Mouse (Mus musculus) gonadal fat pad, adult 2 months (tissue): Measurements from ENCODE around the gene Tsnaxip1. TPM values are rescaled to one million over a fixed set of nuclear protein-coding genes. Genes with fewer than 3 reads are reported as not detected.
A peak's percentile ranks its signal among the peaks of the same experiment; 100 is the strongest.

Source experiments
- DNase-seq: peaks from one replicate; pipeline ENCODE4 v3.0.0-alpha.2; 2012; ENCODE audit warnings: low read depth
- polyA plus RNA-seq: library from polyadenylated mRNA; depleted of rRNA; stranded (reverse); fragments of >200 nt; gene quantifications from 2 replicates; pipeline ENCODE4 v1.2.3, GENCODE M21; 2012; rRNA removed

Gene Tsnaxip1
- 1.1 and 1.2 TPM in 2 replicates for polyA plus RNA-seq

- peak; percentile 95 for DNase-seq
Observed at GRCm38 (mm10) chr8:105826861-105827848, at the start of gene Tsnaxip1, which contains the start of gene Ranbp10. Tsnaxip1 (plus strand) TSS chr8:105827731. Ranbp10 (minus strand) TSS chr8:105827350.

GRCm38 (mm10) chr8:105777833-105778232, 49.7 kb upstream of the Tsnaxip1 start:
- no peak for DNase-seq

DNA sequence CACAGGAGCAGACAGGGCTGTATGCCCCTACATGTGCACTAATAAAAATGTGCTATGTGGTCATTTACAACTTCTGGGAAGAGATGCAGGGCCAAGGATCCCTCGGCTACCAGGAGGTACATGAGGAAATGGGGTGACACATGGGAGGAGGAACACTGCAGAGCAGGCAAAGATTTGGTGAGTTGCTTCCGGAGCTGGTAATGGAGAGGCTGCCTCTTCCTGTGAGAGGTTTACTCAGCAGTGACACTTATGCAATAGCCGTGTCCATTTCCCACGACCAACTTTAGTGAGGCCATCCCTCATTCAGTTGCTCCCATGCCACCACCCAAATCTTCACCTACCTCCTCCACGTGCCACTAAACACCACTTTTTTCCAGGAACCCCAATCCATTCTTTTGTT, 47.2 kb upstream of the Tsnaxip1 start:
- no peak for DNase-seq

GRCm38 (mm10) chr8:105788241-105788640, 39.3 kb upstream of the Tsnaxip1 start:
- no peak for DNase-seq

GRCm38 (mm10) chr8:105788927-105789326, 38.6 kb upstream of the Tsnaxip1 start:
- DNase-seq = no peak

GRCm38 (mm10) chr8:105789626-105790025, 37.9 kb upstream of the Tsnaxip1 start:
- no peak for DNase-seq

DNA sequence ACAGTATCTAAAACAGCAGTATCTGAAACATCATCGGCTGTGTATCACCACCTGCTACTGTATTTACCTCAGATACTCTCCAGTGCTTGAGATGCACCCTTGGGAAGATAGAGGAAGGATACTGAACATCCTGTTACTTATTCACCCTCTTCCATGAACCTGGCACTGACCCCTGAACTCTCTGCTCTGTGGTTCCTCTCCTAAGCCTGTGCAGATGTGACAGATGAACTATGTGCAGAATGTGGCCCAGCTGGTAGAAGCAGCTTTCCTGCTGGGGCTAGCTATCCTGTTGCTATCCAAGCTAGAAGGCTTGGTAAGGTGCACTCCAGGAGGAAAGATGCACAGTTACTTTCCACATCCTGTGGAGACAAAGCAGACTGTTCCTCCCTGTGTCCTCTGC, 34.2 kb upstream of the Tsnaxip1 start:
- DNase-seq = no peak

GRCm38 (mm10) chr8:105794009-105794598, 33.4 kb upstream of the Tsnaxip1 start:
- no peak for DNase-seq

GRCm38 (mm10) chr8:105795785-105796184, 31.7 kb upstream of the Tsnaxip1 start:
- DNase-seq = no peak

- no peak for DNase-seq
Observed at GRCm38 (mm10) chr8:105798408-105798807, 29.1 kb upstream of the Tsnaxip1 start.

GRCm38 (mm10) chr8:105799091-105799812, 28.3 kb upstream of the Tsnaxip1 start:
- DNase-seq = no peak

- no peak for DNase-seq
Observed at GRCm38 (mm10) chr8:105801153-105801904, 26.2 kb upstream of the Tsnaxip1 start.

GRCm38 (mm10) chr8:105804797-105805196, 22.7 kb upstream of the Tsnaxip1 start:
- DNase-seq = no peak

- DNase-seq = no peak
Observed at GRCm38 (mm10) chr8:105805346-105805745, 22.2 kb upstream of the Tsnaxip1 start.

- DNase-seq = no peak
Observed at GRCm38 (mm10) chr8:105805964-105806363, 21.6 kb upstream of the Tsnaxip1 start.

GRCm38 (mm10) chr8:105807766-105808165, 19.8 kb upstream of the Tsnaxip1 start:
- no peak for DNase-seq

DNA sequence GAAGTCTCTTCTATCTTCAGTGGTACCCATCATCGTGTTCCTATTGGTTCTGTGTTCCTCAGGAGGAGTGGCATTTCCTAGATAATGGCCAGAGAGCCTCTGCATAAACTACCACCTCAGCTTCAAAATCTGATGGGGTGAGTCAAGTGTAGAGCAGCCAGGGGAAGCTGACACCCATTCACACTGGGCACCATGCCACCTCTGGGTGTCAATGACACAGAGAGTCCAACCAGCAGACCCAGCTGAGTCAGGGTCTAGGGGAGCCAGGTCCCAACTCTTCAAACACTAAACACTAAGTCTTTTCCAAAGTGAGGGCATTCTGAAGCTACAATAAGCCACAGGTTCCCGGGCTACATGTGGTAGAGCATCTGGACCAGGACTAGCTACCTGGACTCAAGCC, 19.1 kb upstream of the Tsnaxip1 start:
- DNase-seq = no peak

DNA sequence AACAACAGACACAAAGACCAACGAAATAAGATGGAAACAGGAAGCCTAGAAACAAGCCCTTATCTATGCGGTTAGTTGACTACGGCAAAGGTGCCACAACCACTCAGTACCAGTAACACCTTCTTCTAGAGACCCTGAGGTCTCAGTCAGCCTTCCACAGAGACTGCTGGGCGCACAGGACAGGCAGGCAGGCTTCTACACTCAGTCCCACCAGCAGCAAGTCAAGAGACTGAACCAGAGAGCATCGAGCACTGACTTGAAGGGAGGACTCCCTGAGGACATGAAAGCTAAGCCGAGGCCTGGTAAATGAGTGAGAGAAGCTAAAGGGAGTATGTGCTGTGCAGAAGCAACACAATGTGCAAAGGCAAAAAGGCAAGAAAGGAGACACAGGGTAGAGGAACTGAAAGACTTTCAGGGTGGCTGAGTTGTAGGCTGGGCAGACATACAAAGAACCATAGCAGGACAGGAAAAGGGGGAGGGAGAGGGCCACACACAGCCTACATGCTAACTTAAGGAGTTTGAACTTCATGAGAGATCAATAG, 17.2 kb upstream of the Tsnaxip1 start:
- DNase-seq = no peak

- DNase-seq = peak; percentile 58
Observed at GRCm38 (mm10) chr8:105811061-105811460, 16.5 kb upstream of the Tsnaxip1 start.

GRCm38 (mm10) chr8:105811543-105811942, 16.0 kb upstream of the Tsnaxip1 start:
- no peak for DNase-seq

DNA sequence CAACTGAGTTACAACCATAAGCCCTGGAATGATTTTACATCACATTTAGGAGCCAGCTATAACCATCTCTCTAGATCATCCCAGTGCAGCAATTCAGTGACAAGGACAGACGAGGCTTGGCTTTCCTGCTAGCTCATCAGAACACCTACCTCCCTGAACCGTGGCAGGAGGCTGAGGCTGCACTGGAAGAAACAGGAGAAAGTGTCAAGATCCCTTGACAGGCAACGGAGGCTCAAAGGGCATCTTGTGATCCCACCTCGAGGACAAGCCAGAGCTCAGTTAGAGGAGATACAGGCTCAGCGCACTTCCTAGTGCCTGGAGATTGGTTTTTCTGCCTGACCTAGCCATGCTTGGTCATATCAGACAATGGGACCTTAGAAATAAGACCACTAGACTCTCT, 15.0 kb upstream of the Tsnaxip1 start:
- no peak for DNase-seq
